ENCODE assay signal across 9 mouse cellular contexts in genomic region chr9:70926820-70927588, GRCm38 (mm10). TPM values are rescaled to one million over a fixed set of nuclear protein-coding genes. Genes with fewer than 3 reads are reported as not detected.
DNase-seq lines count a peak whose midpoint lies in the region; ATAC-seq lines count a peak whose summit lies in the region.
"Had no signal": no experiment of that assay in that cellular context is flagged by ENCODE, and none has a peak within 500 bp of the region (broad histone marks: within the 10 kb centered on the region; RNA-seq: fewer than 3 reads in every experiment).

No protein-coding gene starts in this region.

- peak; percentile 51 for DNase-seq in testis, postnatal 14 days (ENCODE audit: low spot score)
- DNase-seq in testis, postnatal 10 days (ENCODE audit: low spot score): no peak
- DNase-seq in right cerebral cortex, postnatal 25 days: no peak
- DNase-seq in thymus, adult 18-20 months: no peak
- DNase-seq in kidney, adult 11 months: no peak

- H3K9ac ChIP-seq in heart, embryonic 13.5 days: no peak overlapping the region
- peak overlapping the region; percentile 62 for H3K9ac ChIP-seq in liver, embryonic 15.5 days
- H3K9ac ChIP-seq in stomach, embryonic 16.5 days (ENCODE audit: low read length): no peak overlapping the region

- no peak overlapping the region for H3K4me3 ChIP-seq in heart, embryonic 13.5 days
- 0 out of 2 replicates have a peak overlapping the region, but pooled peaks have one; percentile 3 for H3K4me3 ChIP-seq in liver, embryonic 15.5 days (replicated peaks)
- no peak overlapping the region for H3K4me3 ChIP-seq in stomach, embryonic 16.5 days (replicated peaks; ENCODE audit: low read length)
- H3K4me3 ChIP-seq: myocyte had no signal

- no peaks in the 10 kb centered on the region for H3K27me3 ChIP-seq in heart, embryonic 13.5 days (replicated peaks)
- H3K27me3 ChIP-seq in liver, embryonic 15.5 days: no peaks in the 10 kb centered on the region
- no peaks in the 10 kb centered on the region for H3K27me3 ChIP-seq in stomach, embryonic 16.5 days (ENCODE audit: control insufficient read depth, insufficient read depth, low read length)

- 0 out of 2 replicates have a peak overlapping the region, but pooled peaks have one; percentile 8 for H3K4me2 ChIP-seq in heart, embryonic 13.5 days
- peak overlapping the region; percentile 60 for H3K4me2 ChIP-seq in liver, embryonic 15.5 days
- H3K4me2 ChIP-seq in stomach, embryonic 16.5 days (ENCODE audit: low read depth, low read length): no peak overlapping the region

- peak; percentile 77; the same call in 1 of the 2 replicates for ATAC-seq in heart, embryonic 13.5 days (ENCODE audit: extremely low read depth, insufficient number of reproducible peaks, low FRiP score, low TSS enrichment)
- peak; percentile 85 for ATAC-seq in liver, embryonic 15.5 days (ENCODE audit: insufficient read depth)
- peak; percentile 84; the same call in 1 of the 2 replicates for ATAC-seq in stomach, embryonic 16.5 days (ENCODE audit: insufficient read depth, low FRiP score)

- 0 out of 2 replicates have a peak, but pooled peaks cover 4% of the 10 kb centered on the region for H3K9me3 ChIP-seq in heart, embryonic 13.5 days
- H3K9me3 ChIP-seq in liver, embryonic 15.5 days (replicated peaks): 0 out of 2 replicates have a peak, but pooled peaks cover 4% of the 10 kb centered on the region
- no peaks in the 10 kb centered on the region for H3K9me3 ChIP-seq in stomach, embryonic 16.5 days (replicated peaks; ENCODE audit: control insufficient read depth, low read length)

- H3K27ac ChIP-seq in heart, embryonic 13.5 days (replicated peaks): peak overlapping the region; percentile 64
- peak overlapping the region; percentile 99 for H3K27ac ChIP-seq in liver, embryonic 15.5 days (replicated peaks)
- H3K27ac ChIP-seq in stomach, embryonic 16.5 days (ENCODE audit: low read length): peak overlapping the region; percentile 75

- WGBS in heart, embryonic 13.5 days: 33% methylated on average over 6 of the region's 6 CpGs
- WGBS in liver, embryonic 15.5 days (ENCODE audit: insufficient replicate concordance): 14% methylated on average over 6 of the region's 6 CpGs
- whole genome bisulfite sequencing in stomach, embryonic 16.5 days: 46% methylated on average over 6 of the region's 6 CpGs

- peaks cover 38% of the 10 kb centered on the region for H3K4me1 ChIP-seq in heart, embryonic 13.5 days
- H3K4me1 ChIP-seq in liver, embryonic 15.5 days (replicated peaks): peaks cover 95% of the 10 kb centered on the region
- H3K4me1 ChIP-seq in stomach, embryonic 16.5 days (ENCODE audit: control insufficient read depth, insufficient read depth, low read length): peaks cover 13% of the 10 kb centered on the region

- no peaks in the 10 kb centered on the region for H3K36me3 ChIP-seq in heart, embryonic 13.5 days
- H3K36me3 ChIP-seq in liver, embryonic 15.5 days (replicated peaks): no peaks in the 10 kb centered on the region
- H3K36me3 ChIP-seq in stomach, embryonic 16.5 days (ENCODE audit: control insufficient read depth, insufficient read depth, low read length): no peaks in the 10 kb centered on the region

RNA-seq across cellular contexts. Expression of gene Lipc, which starts 25.0 kb away (rescaled TPM):
- 0.21 and 0.93 TPM in 2 replicates for polyA plus RNA-seq in heart, embryonic 13.5 days (2015; fragmentation: Nextera tagmentation; extraction: Ambion mirVana)
- polyA plus RNA-seq in liver, embryonic 15.5 days (2015; fragmentation: Nextera tagmentation; extraction: Ambion mirVana): 39.5 and 43.3 TPM in 2 replicates
- 2.9 and 3.8 TPM in 2 replicates for polyA plus RNA-seq in stomach, embryonic 16.5 days (2015; fragmentation: Nextera tagmentation; extraction: Ambion mirVana)
